Mouse (Mus musculus) neural tube, embryonic 14.5 days (tissue): ENCODE measurements around the gene Cyba. TPM values are rescaled to one million over a fixed set of nuclear protein-coding genes. Genes with fewer than 3 reads are reported as not detected.
A peak's percentile ranks its signal among the peaks of the same experiment; 100 is the strongest.

Experiments
- ATAC-seq: fragments of 200-750 bp; cut with Nextera tagmentation; 2 replicates; pipeline ENCODE4 v1.8.0; 2017; ENCODE audit warnings: low read depth, mild to moderate bottlenecking, moderate TSS enrichment, moderate library complexity
- H3K27ac ChIP-seq: fragments of 300-500 bp; sonication (generic); 2 replicates; pipeline ENCODE4 v1.5.1; 2014; ENCODE audit warnings: low read depth, mild to moderate bottlenecking, control low read depth, low read length, moderate library complexity, mixed read lengths
- H3K27me3 ChIP-seq: fragments of 300-500 bp; sonication (generic); 2 replicates; pipeline ENCODE4 v1.6.1; 2014; ENCODE audit warnings: low read length; ENCODE audit not compliant: control insufficient read depth, insufficient read depth
- H3K36me3 ChIP-seq: fragments of 300-500 bp; sonication (generic); 2 replicates; pipeline ENCODE4 v1.6.1; 2014; ENCODE audit warnings: low read length, mixed read lengths; ENCODE audit not compliant: control insufficient read depth, insufficient read depth
- H3K4me1 ChIP-seq: fragments of 300-500 bp; sonication (generic); 2 replicates; pipeline ENCODE4 v1.6.1; 2014; ENCODE audit warnings: low read length; ENCODE audit not compliant: control insufficient read depth, insufficient read depth
- H3K4me2 ChIP-seq: fragments of 300-500 bp; sonication (generic); 2 replicates; pipeline ENCODE4 v1.6.1; 2014; ENCODE audit warnings: mild to moderate bottlenecking, low read depth, low read length, control low read depth
- H3K4me3 ChIP-seq: fragments of 300-500 bp; sonication (generic); 2 replicates; pipeline ENCODE4 v1.5.1; 2014; ENCODE audit warnings: low read depth, low read length, control low read depth, mixed read lengths
- H3K9ac ChIP-seq: fragments of 300-500 bp; sonication (generic); replicated peaks from 2 replicates; pipeline ENCODE4 v1.6.1; 2014; ENCODE audit warnings: low read depth, mild to moderate bottlenecking, control low read depth, low read length, mixed read lengths
- H3K9me3 ChIP-seq: fragments of 300-500 bp; sonication (generic); 2 replicates; pipeline ENCODE4 v1.6.1; 2016; ENCODE audit warnings: low read length; ENCODE audit not compliant: control insufficient read depth
- WGBS: fragments of 180-500 bp; shearing (Covaris S2); extraction: QIAGEN DNeasy Blood & Tissue Kit; methylation state at CpG from one replicate; pipeline ENCODE4 v1.1.7; 2014; 5-methylcytosine and 5-hydroxymethylcytosine counted together
- microRNA-seq: library from miRNA; unstranded; fragments of <30 nt; microRNA quantifications from one replicate; pipeline ENCODE4, GENCODE M21; 2016
- polyA plus RNA-seq: library from polyadenylated mRNA; unstranded; fragments of >200 nt; fragmentation: Nextera tagmentation; extraction: Ambion mirVana; gene quantifications from 2 replicates; pipeline ENCODE4 v1.2.1, GENCODE M21; 2014

The Cyba gene
- polyA plus RNA-seq, 1 experiment from 2014 or later: 23.9 TPM

DNA sequence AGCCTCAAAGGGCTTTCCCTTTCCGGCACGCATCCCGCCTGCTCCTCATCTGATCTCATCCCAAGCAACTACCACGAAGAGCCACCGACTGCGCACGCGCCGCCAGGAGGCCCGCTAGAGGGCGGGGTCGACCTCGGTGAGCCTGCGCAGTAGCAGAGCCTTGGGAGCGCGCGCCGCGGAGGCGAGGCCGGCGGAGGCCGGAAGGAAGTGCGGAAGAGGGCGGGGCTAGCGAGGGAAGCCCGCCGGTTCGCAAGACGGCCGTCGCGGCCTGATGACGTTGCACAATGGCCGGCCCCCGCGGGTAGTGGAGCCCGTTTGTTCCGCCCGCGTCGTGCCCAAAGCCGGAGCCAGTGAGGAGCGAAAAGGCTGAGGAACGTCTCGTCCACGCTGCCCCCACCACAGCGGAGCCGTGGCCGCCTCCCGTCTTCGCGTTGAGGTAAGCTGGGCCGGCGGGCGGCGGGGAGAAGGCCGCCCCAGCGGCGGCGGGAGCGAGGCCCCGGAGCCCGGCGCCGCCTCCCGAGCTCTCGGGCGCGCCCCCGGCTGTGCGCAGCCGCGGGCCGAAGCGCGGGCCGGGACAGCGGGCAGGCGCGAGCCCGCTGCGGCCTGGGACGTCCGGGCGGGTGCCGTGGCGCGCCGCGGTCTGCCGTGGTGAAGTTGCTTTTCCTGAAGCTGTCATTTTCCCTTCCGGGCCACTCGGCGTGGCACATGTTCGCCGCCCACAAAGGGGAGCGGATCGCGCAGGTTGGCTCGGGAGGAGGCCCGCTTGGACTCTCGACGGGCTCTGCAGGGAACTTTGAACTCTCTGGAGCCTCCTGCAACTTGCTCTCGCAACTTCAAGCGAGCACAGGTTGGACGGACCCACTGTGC is 56.1 kb downstream of the Cyba start, which contains the start of gene Zc3h18:
Gene Zc3h18 (plus strand): TSS at position 245 of the 867 bp plus-strand sequence.
- ATAC-seq: peak; percentile 92
- WGBS: 2% methylated on average over 103 of the region's 107 CpGs
- peaks cover 10% of the 10 kb centered on the region for H3K4me1 ChIP-seq
- peak within 1 kb of the TSS; percentile 83 for H3K9ac ChIP-seq
- H3K27ac ChIP-seq: peak within 1 kb of the TSS; percentile 93
- H3K4me2 ChIP-seq: peak within 1 kb of the TSS; percentile 83
- H3K4me3 ChIP-seq: peak within 1 kb of the TSS; percentile 85
- H3K9me3 ChIP-seq: no peaks in the 10 kb centered on the region
- H3K36me3 ChIP-seq: 0 out of 2 replicates have a peak, but pooled peaks cover 8% of the 10 kb centered on the region
- no peaks in the 10 kb centered on the region for H3K27me3 ChIP-seq

DNA sequence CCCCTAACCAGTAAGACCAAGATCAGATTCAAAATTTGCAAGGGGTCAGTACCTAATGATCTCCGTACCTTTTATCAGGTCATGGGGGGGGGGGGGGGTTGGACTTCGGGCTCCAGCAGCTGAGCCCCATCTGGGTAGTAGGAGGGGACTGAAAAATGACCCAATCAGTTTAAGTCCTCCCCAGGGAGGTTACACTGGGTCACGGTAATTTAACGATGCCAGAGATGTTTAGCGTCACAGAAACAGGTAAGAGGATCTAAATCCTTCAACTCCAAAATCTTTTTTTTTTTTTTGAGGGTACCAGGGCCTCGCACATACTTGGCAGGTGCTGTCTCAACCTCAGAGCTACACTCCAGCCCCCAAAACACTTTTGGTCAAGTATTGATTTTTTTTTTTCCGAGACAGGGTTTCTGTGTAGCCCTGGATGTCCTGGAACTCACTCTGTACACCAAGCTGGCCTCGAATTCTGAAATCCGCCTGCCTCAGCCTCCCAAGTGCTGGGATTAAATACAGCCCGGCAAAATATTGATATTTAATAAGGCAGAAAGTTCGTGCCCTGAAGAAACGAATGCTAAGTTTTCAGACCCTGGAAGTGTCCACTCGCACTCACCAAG is 56.9 kb downstream of the Cyba start:
- peak overlapping the region; percentile 47 for H3K4me2 ChIP-seq
- peak overlapping the region; percentile 93; the same call in 1 of the 2 replicates for H3K27ac ChIP-seq
- H3K27me3 ChIP-seq: no peaks in the 10 kb centered on the region
- H3K4me1 ChIP-seq: peaks cover 10% of the 10 kb centered on the region
- 25% methylated on average over 13 of the region's 13 CpGs for WGBS
- H3K36me3 ChIP-seq: 0 out of 2 replicates have a peak, but pooled peaks cover 4% of the 10 kb centered on the region
- H3K9me3 ChIP-seq: no peaks in the 10 kb centered on the region
- peak; percentile 16; the same call in 1 of the 2 replicates for ATAC-seq
- peak overlapping the region; percentile 85 for H3K4me3 ChIP-seq
- peak overlapping the region; percentile 42; the same call in 1 of the 2 replicates for H3K9ac ChIP-seq

GRCm38 (mm10) chr8:122375320-122375719 is 57.4 kb downstream of the Cyba start:
- Histone ChIP-seq H3K27me3 (no peaks in the 10 kb centered on the region), H3K36me3 (no peaks in the 10 kb centered on the region), H3K9me3 (no peaks in the 10 kb centered on the region), H3K4me1 (peaks cover 10% of the 10 kb centered on the region), H3K4me3 (no peak overlapping the region), H3K27ac (no peak overlapping the region), H3K9ac (no peak overlapping the region), H3K4me2 (peak overlapping the region; percentile 47; the same call in 1 of the 2 replicates)
- ATAC-seq: no peak
- 92% methylated on average over 7 of the region's 7 CpGs for WGBS

Small RNA genes within 50 kb of the gene (microRNA-seq; reads per million reads assigned to microRNA genes)
- gene Gm24366: not detected

Other genes starting within 250 kb of the Cyba start
- 1.2 and 1.4 TPM in 2 replicates for gene Zfpm1, start 150.8 kb downstream of the Cyba start, polyA plus RNA-seq
- gene Trhr2, start 72.2 kb downstream of the Cyba start, polyA plus RNA-seq: not detected in 2 replicates
- 20.4 and 25.9 TPM in 2 replicates for gene Zc3h18, start 56.3 kb downstream of the Cyba start, polyA plus RNA-seq
- gene Il17c, start 10.9 kb downstream of the Cyba start, polyA plus RNA-seq: not detected in 2 replicates
- 61.0 and 61.7 TPM in 2 replicates for gene Mvd, start 10.5 kb upstream of the Cyba start, polyA plus RNA-seq
- not detected in 2 replicates for gene Snai3, start 27.8 kb upstream of the Cyba start, polyA plus RNA-seq
- 28.5 and 31.0 TPM in 2 replicates for gene Rnf166, start 43.1 kb upstream of the Cyba start, polyA plus RNA-seq
- 67.6 and 74.5 TPM in 2 replicates for gene Ctu2, start 43.2 kb upstream of the Cyba start, polyA plus RNA-seq
- 1.2 and 3.0 TPM in 2 replicates for gene Piezo1, start 118.4 kb upstream of the Cyba start, polyA plus RNA-seq
- gene Cdt1, start 135.1 kb upstream of the Cyba start, polyA plus RNA-seq: 4.7 TPM in 2 replicates
- gene Aprt, start 144.0 kb upstream of the Cyba start, polyA plus RNA-seq: 170 and 179 TPM in 2 replicates
- gene Galns, start 178.5 kb upstream of the Cyba start, polyA plus RNA-seq: 6.9 and 7.1 TPM in 2 replicates
- 119 and 150 TPM in 2 replicates for gene Trappc2l, start 178.7 kb upstream of the Cyba start, polyA plus RNA-seq
- not detected in 2 replicates for gene Pabpn1l, start 189.8 kb upstream of the Cyba start, polyA plus RNA-seq